Mouse (Mus musculus): ENCODE results near the gene Sugct. TPM values are rescaled to one million over a fixed set of nuclear protein-coding genes. Genes with fewer than 3 reads are reported as not detected.

Gene Sugct
- total RNA-seq, 2 experiments from 2014 or later = 1.6 to 1.7 TPM

Other genes starting within 250 kb of the Sugct start
- gene Mplkip, start 361 bp downstream of the Sugct start, total RNA-seq (2021) = 10 to 100 TPM; 13.1 to 18.8 TPM
- gene Cdk13, start 109.5 kb upstream of the Sugct start, total RNA-seq (2021) = 10 to 100 TPM; 50.0 to 67.5 TPM
- gene Rala, start 248.7 kb upstream of the Sugct start, total RNA-seq (2021) = 10 to 100 TPM; 65.3 to 66.6 TPM

All from layer of hippocampus, postnatal 25 days (tissue).